Mouse (Mus musculus) left cerebral cortex, adult 2 months (tissue): ENCODE results near the gene Cxadr. TPM values are rescaled to one million over a fixed set of nuclear protein-coding genes. Genes with fewer than 3 reads are reported as not detected.
A peak's percentile ranks its signal among the peaks of the same experiment; 100 is the strongest.
"Not testable (repeated sequence)": the region's sequence is repeated elsewhere in the genome, so short reads cannot be mapped to it uniquely, and the experiment has no call there.

ENCODE experiments used
- DNase-seq, 2 experiments: peaks; one replicate each; pipeline ENCODE4 v3.0.0; 2021 to 2022; ENCODE audit warnings: low spot score in 2 of 2, mixed read lengths in 1 of 2; ENCODE audit errors: extremely low spot score in 1 of 2
- H3K27ac ChIP-seq: fragments of 200-600 bp; 2 replicates; pipeline ENCODE4 v1.8.1; 2022
- H3K4me3 ChIP-seq: fragments of 200-600 bp; 2 replicates; pipeline ENCODE4 v1.8.1; 2022
- CTCF ChIP-seq: fragments of 200-600 bp; IDR thresholded peaks from 2 replicates; pipeline ENCODE4 v1.8.1; 2022; ENCODE audit warnings: antibody characterized with exemption, mild to moderate bottlenecking, moderate library complexity
- intact Hi-C: fragments of 180-260 bp; cut with DNase I; formaldehyde crosslinking; loops from one replicate; pipeline ENCODE4 v1.15.1; 2025
- total RNA-seq, 2 experiments: library from RNA; stranded (reverse); gene quantifications; 2 replicates each; pipeline ENCODE4 v1.2.3; 2021

The Cxadr gene
- total RNA-seq, 2 experiments from 2014 or later = 28.5 to 31.5 TPM

DNA sequence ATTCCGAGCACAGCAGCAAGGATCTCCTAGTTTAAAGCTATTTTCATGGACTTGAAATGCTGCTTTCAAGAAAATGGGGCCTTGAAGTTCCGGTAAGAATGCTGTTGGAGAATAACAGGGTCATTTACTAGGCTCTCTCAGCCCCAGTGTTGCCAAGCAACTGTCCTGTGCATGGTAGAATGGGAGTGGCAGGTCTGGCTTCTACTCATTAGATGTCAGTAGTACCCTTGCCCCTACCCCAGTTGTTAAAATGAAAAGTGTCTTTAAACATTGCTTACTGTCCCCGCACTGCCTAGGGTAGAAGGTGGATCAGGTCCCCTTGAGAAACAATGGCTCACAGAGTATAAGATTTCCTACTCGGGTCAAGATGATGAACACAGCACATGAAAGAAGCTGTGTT is 40.1 kb downstream of the Cxadr start:
- no peak for TF ChIP-seq CTCF
- Histone ChIP-seq H3K4me3 (no peak overlapping the region), H3K27ac (no peak overlapping the region)
- intact Hi-C loops = loop anchor here (10.0 kb wide), 1 partner anchor 1217 kb away; no protein-coding TSS in a partner anchor
- no peak for DNase-seq

DNA sequence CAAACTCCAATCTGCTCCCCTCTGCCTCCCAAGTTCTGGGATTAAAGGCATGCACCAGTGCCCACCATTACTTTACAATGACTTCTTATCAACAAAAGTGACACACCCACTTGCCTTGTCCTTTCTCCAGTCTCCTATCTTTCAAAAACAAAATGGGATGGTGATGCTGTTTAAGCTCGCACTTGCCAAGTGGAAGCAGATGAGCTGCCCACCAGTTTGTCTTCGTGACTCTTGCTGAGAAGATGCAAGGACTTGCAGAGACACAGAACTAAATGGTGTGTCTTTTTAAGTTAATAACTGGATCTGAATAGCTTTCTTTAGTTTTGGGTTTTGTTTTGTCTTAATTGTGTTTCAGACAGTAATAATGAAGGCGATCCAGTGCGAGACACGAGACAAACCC is 41.5 kb downstream of the Cxadr start:
- DNase-seq = no peak
- no peak overlapping the region for H3K27ac ChIP-seq
- intact Hi-C loops = loop anchor here (10.0 kb wide), 1 partner anchor 1218 kb away; no protein-coding TSS in a partner anchor
- H3K4me3 ChIP-seq = no peak overlapping the region
- TF ChIP-seq CTCF = no peak

DNA sequence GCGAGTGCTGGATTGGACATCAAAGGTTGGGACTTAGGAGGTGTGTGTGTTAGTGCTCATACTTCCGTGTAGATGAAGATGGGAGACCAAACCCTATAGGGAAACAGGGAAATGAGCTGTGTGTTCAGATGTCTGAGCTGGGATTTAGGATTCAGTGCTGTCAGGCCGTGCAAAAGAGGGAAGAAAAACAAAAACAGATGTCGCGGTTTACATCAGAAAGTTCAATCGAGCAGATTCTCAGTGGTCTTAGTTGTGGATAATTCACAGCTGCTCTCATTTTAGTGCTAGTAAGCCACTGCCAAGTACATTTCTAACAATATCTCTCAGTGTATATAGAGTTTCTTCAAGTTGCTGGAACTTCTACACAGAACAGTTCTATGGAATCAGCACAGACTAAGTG is 42.5 kb downstream of the Cxadr start:
- Histone ChIP-seq H3K4me3 (no peak overlapping the region), H3K27ac (no peak overlapping the region)
- no peak for DNase-seq
- no peak for TF ChIP-seq CTCF
- intact Hi-C loops = loop anchor here (10.0 kb wide), 1 partner anchor 1219 kb away; no protein-coding TSS in a partner anchor

DNA sequence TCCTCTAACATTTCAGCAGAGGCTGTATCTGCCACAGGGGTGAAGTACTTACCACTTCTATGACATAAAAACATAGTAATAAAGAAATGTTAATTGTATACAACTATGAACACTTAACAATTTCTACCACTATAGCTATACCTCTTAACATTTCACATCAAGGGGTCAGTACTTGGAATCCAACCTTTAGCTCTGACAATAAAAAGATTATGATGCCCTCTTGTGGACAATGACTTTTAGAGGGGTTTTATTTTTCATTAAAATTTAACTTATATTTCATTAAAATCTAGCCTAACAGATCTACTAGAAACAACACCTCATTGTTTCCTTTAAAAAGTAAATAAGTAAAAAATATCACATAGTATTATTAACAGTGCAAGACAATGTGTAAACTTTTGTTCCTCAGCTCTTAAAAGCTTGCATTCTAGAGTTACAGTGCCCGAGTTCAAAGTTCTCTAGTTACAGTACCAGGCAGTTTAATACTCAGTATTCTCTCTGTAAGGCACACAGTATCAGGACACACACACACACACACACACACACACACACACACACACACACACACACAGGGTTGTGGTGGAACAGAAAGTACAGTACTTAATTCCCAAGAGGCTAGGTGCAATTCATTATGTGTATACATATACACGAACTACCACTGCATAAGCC is 45.5 kb downstream of the Cxadr start:
- TF ChIP-seq CTCF = peak; percentile 54
- intact Hi-C loops = loop anchor here (1.0 to 10.0 kb wide), 2 partner anchors 147 to 1222 kb away; no protein-coding TSS in a partner anchor
- H3K4me3 ChIP-seq = no peak overlapping the region
- H3K27ac ChIP-seq = no peak overlapping the region
- no peak for DNase-seq

DNA sequence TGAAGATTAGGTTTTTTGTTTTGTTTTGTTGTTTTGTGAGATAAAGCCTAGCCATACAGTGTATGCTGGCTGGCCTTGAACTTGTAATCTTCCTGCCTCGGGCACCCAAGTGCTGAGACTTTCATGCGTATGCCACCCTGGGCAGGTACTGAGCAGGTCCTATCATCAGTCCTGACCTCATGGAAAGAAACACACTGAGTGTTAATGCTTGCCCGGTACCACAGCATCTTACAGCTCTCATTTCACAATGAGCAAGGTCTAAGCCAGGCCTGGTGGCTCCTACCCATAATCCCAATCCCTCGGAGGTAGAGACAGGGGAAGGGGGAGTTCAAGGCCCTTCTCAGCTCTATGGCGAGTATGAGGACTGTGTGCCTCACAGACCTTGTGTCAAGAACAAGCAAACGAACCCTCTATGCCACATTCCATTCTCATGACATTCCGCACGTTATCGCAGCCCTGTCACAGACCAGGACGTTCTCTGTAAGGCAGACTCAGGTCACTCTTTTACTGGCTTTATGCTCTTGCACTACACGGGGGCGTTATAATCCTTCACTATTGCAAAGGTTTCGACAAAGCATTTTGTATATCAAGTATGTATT is 46.1 kb downstream of the Cxadr start:
- Histone ChIP-seq H3K4me3 (no peak overlapping the region), H3K27ac (no peak overlapping the region)
- DNase-seq = no peak
- no peak for TF ChIP-seq CTCF
- intact Hi-C loops = loop anchor here (10.0 kb wide), 1 partner anchor 1223 kb away; no protein-coding TSS in a partner anchor

DNA sequence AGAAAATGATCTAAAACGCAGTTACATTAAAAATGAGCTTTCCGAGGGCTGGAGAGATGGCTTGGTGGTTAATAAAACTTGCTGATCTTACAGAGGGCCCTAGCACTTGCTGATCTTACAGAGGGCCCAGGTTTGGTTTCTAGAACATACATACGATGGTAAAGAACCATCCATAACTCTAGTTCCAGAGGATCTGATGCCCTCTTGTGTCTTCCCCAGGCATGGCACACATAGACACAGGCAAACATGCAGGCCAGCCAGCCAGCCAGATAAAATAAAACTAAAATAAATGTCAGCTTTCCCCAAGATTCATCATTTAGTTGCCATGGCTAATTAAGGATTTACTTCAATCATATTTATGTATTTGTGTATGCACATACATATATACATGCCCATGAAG is 56.5 kb downstream of the Cxadr start:
- intact Hi-C loops = no loop called here
- no peak for DNase-seq
- TF ChIP-seq CTCF = peak; percentile 41
- no peak overlapping the region for H3K4me3 ChIP-seq
- no peak overlapping the region for H3K27ac ChIP-seq

DNA sequence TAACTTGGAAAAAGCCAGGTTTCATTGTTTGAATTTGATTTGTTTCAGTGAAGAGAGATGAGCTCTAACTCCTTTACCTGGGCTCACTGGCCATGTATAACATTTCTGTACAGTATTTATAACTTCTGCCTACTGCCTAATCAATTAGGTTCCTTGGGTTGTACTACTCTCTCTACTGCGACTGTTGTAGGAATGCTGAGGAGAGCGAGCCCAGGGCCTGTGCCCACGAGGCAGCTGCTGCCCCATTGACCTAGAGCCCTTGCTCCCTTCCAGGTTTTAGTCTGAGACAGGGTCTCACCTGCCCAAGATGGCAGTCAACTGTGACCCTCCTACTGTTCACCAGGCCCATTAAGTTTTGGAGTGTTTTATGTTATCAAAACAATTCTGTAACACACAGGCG is 60.2 kb downstream of the Cxadr start:
- DNase-seq = no peak
- no peak for TF ChIP-seq CTCF
- H3K27ac ChIP-seq = no peak overlapping the region
- no peak overlapping the region for H3K4me3 ChIP-seq
- intact Hi-C loops = no loop called here

DNA sequence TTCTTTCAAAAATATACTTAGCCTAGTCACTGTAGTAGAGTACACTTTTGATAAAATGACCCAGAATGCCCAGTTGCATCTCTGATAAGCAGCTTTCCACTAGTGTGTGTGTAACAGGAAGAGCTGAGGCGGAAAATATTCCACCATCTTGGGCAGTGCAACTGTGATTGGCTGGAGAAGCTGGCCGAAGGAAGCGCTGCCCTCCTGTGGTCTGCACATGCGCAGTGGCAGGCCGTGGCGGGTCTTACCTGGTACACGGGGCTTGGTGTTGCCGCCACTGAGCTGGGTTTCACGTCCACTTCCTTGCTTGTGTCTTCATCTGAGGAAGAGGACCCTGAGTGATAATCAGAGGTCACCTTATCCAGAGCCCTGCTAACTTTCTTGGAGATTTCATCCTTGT is 63.3 kb downstream of the Cxadr start:
- H3K4me3 ChIP-seq, DNase-seq, intact Hi-C loops, H3K27ac ChIP-seq: not testable (repeated sequence)

DNA sequence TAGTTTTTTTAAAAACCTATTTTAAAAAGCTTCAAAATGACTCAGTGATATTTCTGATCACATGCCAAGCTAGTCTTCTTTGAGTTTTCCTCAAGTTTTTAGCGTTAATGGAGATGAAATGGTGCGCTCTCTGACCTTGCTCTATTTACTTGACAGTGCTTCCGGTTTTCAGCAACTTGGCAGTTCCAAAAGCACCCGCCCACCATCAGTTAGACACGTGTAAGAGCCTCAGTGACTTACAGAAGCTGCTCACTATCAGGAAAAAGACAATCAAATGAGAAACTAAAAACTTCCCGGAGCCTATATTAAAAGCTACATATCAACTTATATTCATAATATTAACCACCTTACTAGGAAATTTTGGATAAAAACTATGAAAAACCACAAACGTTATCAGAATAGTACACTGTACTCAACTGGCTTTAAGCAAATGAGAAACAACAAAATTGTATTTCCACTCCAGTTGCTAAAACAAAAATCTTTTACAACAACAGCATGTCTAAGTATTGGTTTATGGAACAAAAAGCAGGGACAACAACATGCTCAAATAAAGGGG is 70.3 kb downstream of the Cxadr start:
- intact Hi-C loops = no loop called here
- no peak for TF ChIP-seq CTCF
- H3K4me3 ChIP-seq = no peak overlapping the region
- no peak for DNase-seq
- no peak overlapping the region for H3K27ac ChIP-seq

DNA sequence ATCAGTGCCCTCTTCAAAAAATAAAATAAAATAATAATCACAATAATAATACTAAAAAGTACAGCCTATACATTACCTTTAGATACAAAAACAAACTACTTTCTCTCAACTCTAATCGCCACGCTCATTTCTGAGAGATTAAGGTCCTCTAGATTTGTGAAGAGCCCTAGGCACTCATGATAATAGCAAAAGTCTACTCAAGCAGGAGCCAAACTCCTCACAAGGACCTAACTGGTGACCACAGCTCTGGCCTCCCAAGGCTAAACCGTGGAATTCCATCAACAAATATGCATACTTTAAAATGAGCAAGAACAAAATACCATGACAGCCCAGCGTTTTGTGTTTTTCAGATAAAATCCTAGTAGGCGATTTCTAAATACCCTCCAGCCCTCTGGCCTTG is 71.5 kb downstream of the Cxadr start:
- no peak for TF ChIP-seq CTCF
- intact Hi-C loops = no loop called here
- H3K27ac ChIP-seq = no peak overlapping the region

DNA sequence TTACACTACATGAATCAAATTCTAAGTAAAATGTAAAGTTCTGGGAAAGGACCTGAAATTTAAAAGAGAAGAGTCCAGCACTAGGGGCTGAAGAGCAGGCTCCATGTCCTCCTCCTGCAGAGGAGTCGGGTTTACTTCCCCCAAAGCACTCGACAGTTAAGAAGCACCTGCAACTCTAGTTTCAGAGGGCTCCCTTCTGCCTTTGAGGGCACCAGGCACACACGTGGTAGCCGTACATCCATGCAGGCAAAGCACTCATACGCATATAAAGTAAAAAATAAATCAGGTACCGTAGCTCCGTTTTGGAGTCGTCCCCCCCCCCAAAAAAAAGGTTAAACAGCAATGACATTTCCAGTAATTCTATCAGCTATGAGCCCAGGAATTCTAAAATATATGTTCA is 72.5 kb downstream of the Cxadr start:
- H3K27ac ChIP-seq = no peak overlapping the region
- intact Hi-C loops = no loop called here
- DNase-seq = no peak
- H3K4me3 ChIP-seq = no peak overlapping the region
- no peak for TF ChIP-seq CTCF

More for the DNA sequence above, 71.5 kb downstream of the Cxadr start:
- H3K4me3 ChIP-seq = no peak overlapping the region
- no peak for DNase-seq

DNA sequence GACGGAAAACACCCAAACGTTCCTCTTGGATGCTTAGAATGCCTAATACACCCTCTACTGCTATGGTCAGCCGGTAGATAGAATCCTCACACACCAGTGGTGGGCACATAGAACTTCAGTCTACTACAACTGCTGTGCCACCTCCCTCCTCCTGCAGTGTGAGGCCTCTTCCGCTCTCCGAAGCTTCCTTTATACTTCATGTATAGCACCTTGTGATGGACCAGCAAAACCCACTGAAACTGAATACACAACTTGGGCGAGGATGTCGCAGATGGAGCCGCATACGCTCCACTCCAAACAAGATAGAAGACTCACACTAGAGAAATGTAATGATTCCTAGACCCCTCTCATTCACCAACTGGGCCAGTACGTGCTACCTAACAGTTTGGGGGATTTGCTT is 73.9 kb downstream of the Cxadr start:
- no peak for DNase-seq
- TF ChIP-seq CTCF = no peak; the same call in 1 of the 2 replicates
- intact Hi-C loops = loop anchor here (5.0 kb wide), 2 partner anchors 52 to 67 kb away; no protein-coding TSS in a partner anchor
- peak overlapping the region; percentile 87 for H3K4me3 ChIP-seq
- no peak overlapping the region for H3K27ac ChIP-seq
